Mouse (Mus musculus) hindbrain, embryonic 15.5 days (tissue): ENCODE results near the gene Fzd5. TPM values are rescaled to one million over a fixed set of nuclear protein-coding genes. Genes with fewer than 3 reads are reported as not detected.

ENCODE experiments used
- ATAC-seq: fragments of 200-750 bp; cut with Nextera tagmentation; 2 replicates; pipeline ENCODE4 v1.8.0; 2017; ENCODE audit warnings: low read depth, moderate number of reproducible peaks, moderate TSS enrichment; ENCODE audit not compliant: low FRiP score
- H3K27ac ChIP-seq: fragments of 300-500 bp; sonication (generic); replicated peaks from 2 replicates; pipeline ENCODE4 v1.5.1; 2015; ENCODE audit warnings: mild to moderate bottlenecking, inconsistent platforms
- H3K27me3 ChIP-seq: fragments of 300-500 bp; sonication (generic); 2 replicates; pipeline ENCODE4 v1.6.1; 2015; ENCODE audit warnings: control low read depth, inconsistent platforms
- H3K36me3 ChIP-seq: fragments of 300-500 bp; sonication (generic); 2 replicates; pipeline ENCODE4 v1.6.1; 2015; ENCODE audit warnings: control low read depth, inconsistent platforms
- H3K4me1 ChIP-seq: fragments of 300-500 bp; sonication (generic); replicated peaks from 2 replicates; pipeline ENCODE4 v1.6.1; 2015; ENCODE audit warnings: control low read depth, inconsistent platforms
- H3K4me2 ChIP-seq: fragments of 300-500 bp; sonication (generic); 2 replicates; pipeline ENCODE4 v1.6.1; 2015; ENCODE audit warnings: moderate library complexity, mild to moderate bottlenecking, inconsistent platforms
- H3K4me3 ChIP-seq: fragments of 300-500 bp; sonication (generic); 2 replicates; pipeline ENCODE4 v1.5.1; 2015; ENCODE audit warnings: mild to moderate bottlenecking, inconsistent platforms
- H3K9ac ChIP-seq: fragments of 300-500 bp; sonication (generic); 2 replicates; pipeline ENCODE4 v1.6.1; 2015; ENCODE audit warnings: inconsistent platforms
- H3K9me3 ChIP-seq: fragments of 300-500 bp; sonication (generic); 2 replicates; pipeline ENCODE4 v1.6.1; 2016; ENCODE audit warnings: control low read depth, inconsistent platforms
- WGBS: fragments of 180-500 bp; shearing (Covaris S2); methylation state at CpG from one replicate; pipeline ENCODE4 v1.1.7; 2015; 5-methylcytosine and 5-hydroxymethylcytosine counted together
- polyA plus RNA-seq: library from polyadenylated mRNA; unstranded; fragments of >200 nt; fragmentation: Nextera tagmentation; extraction: Ambion mirVana; gene quantifications from 2 replicates; pipeline ENCODE4 v1.2.1, GENCODE M21; 2015

Fzd5 gene
- 0.14 and 0.21 TPM in 2 replicates for polyA plus RNA-seq

GRCm38 (mm10) chr1:64737502-64738179, at the start of gene Fzd5:
Gene Fzd5, minus strand, starts transcription at chr1:64737751.
- H3K9ac ChIP-seq = peak within 1 kb of the TSS; percentile 41
- WGBS = under 1% methylated on average over 54 of the region's 73 CpGs
- ATAC-seq = peak; percentile 93
- H3K4me3 ChIP-seq = peak within 1 kb of the TSS; percentile 62
- peaks cover 60% of the 10 kb centered on the region for H3K27me3 ChIP-seq
- peaks cover 44% of the 10 kb centered on the region for H3K4me1 ChIP-seq
- peak within 1 kb of the TSS; percentile 96 for H3K4me2 ChIP-seq
- no peaks in the 10 kb centered on the region for H3K36me3 ChIP-seq
- no peaks in the 10 kb centered on the region for H3K9me3 ChIP-seq
- no peak within 1 kb of the TSS for H3K27ac ChIP-seq

- Histone ChIP-seq H3K4me2 (peak overlapping the region; percentile 28), H3K4me3 (0 out of 2 replicates have a peak overlapping the region, but pooled peaks have one; percentile 3), H3K27me3 (no peaks in the 10 kb centered on the region), H3K9ac (no peak overlapping the region), H3K4me1 (peaks cover 7% of the 10 kb centered on the region), H3K36me3 (no peaks in the 10 kb centered on the region), H3K27ac (no peak overlapping the region), H3K9me3 (no peaks in the 10 kb centered on the region)
- 0 out of 2 replicates have a peak, but pooled peaks have one; percentile 48 for ATAC-seq
- WGBS = 13% methylated on average over 12 of the region's 12 CpGs
Measured at GRCm38 (mm10) chr1:64779863-64780262, 42.3 kb upstream of the Fzd5 start.

GRCm38 (mm10) chr1:64779415-64779814, 41.9 kb upstream of the Fzd5 start:
- peak overlapping the region; percentile 28 for H3K4me2 ChIP-seq
- no peaks in the 10 kb centered on the region for H3K9me3 ChIP-seq
- no peak overlapping the region for H3K9ac ChIP-seq
- WGBS = 16% methylated on average over 5 of the region's 5 CpGs
- no peaks in the 10 kb centered on the region for H3K27me3 ChIP-seq
- no peaks in the 10 kb centered on the region for H3K36me3 ChIP-seq
- ATAC-seq = no peak
- H3K4me1 ChIP-seq = peaks cover 7% of the 10 kb centered on the region
- H3K27ac ChIP-seq = no peak overlapping the region
- H3K4me3 ChIP-seq = no peak overlapping the region

GRCm38 (mm10) chr1:64773305-64773704, 35.8 kb upstream of the Fzd5 start:
- WGBS = 89% methylated on average over 4 of the region's 4 CpGs
- H3K4me3 ChIP-seq = no peak overlapping the region
- H3K4me2 ChIP-seq = no peak overlapping the region
- no peaks in the 10 kb centered on the region for H3K4me1 ChIP-seq
- H3K27me3 ChIP-seq = no peaks in the 10 kb centered on the region
- no peaks in the 10 kb centered on the region for H3K9me3 ChIP-seq
- ATAC-seq = no peak
- no peak overlapping the region for H3K9ac ChIP-seq
- no peak overlapping the region for H3K27ac ChIP-seq
- no peaks in the 10 kb centered on the region for H3K36me3 ChIP-seq

GRCm38 (mm10) chr1:64770169-64770568, 32.6 kb upstream of the Fzd5 start:
- Histone ChIP-seq H3K27me3 (no peaks in the 10 kb centered on the region), H3K27ac (no peak overlapping the region), H3K4me1 (no peaks in the 10 kb centered on the region), H3K4me3 (no peak overlapping the region), H3K9me3 (no peaks in the 10 kb centered on the region), H3K36me3 (no peaks in the 10 kb centered on the region), H3K9ac (no peak overlapping the region), H3K4me2 (no peak overlapping the region)
- ATAC-seq = no peak
- WGBS = 61% methylated on average over 6 of the region's 6 CpGs

- no peak overlapping the region for H3K4me3 ChIP-seq
- H3K27me3 ChIP-seq = no peaks in the 10 kb centered on the region
- no peak for ATAC-seq
- H3K4me1 ChIP-seq = no peaks in the 10 kb centered on the region
- WGBS = 83% methylated on average over 4 of the region's 4 CpGs
- no peaks in the 10 kb centered on the region for H3K36me3 ChIP-seq
- no peak overlapping the region for H3K4me2 ChIP-seq
- no peak overlapping the region for H3K9ac ChIP-seq
- no peaks in the 10 kb centered on the region for H3K9me3 ChIP-seq
- no peak overlapping the region for H3K27ac ChIP-seq
Measured at GRCm38 (mm10) chr1:64761646-64762045, 24.1 kb upstream of the Fzd5 start.

GRCm38 (mm10) chr1:64757766-64758165, 20.2 kb upstream of the Fzd5 start:
- H3K9ac ChIP-seq = no peak overlapping the region
- no peak overlapping the region for H3K27ac ChIP-seq
- H3K27me3 ChIP-seq = no peaks in the 10 kb centered on the region
- WGBS = 88% methylated on average over 5 of the region's 5 CpGs
- no peaks in the 10 kb centered on the region for H3K9me3 ChIP-seq
- no peak overlapping the region for H3K4me3 ChIP-seq
- H3K36me3 ChIP-seq = no peaks in the 10 kb centered on the region
- no peak overlapping the region for H3K4me2 ChIP-seq
- no peaks in the 10 kb centered on the region for H3K4me1 ChIP-seq
- ATAC-seq = no peak

- ATAC-seq = peak; percentile 19; the same call in 1 of the 2 replicates
- Histone ChIP-seq H3K27ac (no peak overlapping the region), H3K9ac (no peak overlapping the region), H3K36me3 (no peaks in the 10 kb centered on the region), H3K27me3 (no peaks in the 10 kb centered on the region), H3K4me3 (no peak overlapping the region), H3K4me2 (no peak overlapping the region), H3K4me1 (no peaks in the 10 kb centered on the region), H3K9me3 (no peaks in the 10 kb centered on the region)
- 29% methylated on average over 2 of the region's 2 CpGs for WGBS
Measured at GRCm38 (mm10) chr1:64757254-64757653, 19.7 kb upstream of the Fzd5 start.

- ATAC-seq = no peak
- Histone ChIP-seq H3K9ac (no peak overlapping the region), H3K27ac (no peak overlapping the region), H3K27me3 (no peaks in the 10 kb centered on the region), H3K36me3 (no peaks in the 10 kb centered on the region), H3K4me1 (no peaks in the 10 kb centered on the region), H3K4me3 (no peak overlapping the region), H3K4me2 (no peak overlapping the region), H3K9me3 (no peaks in the 10 kb centered on the region)
- WGBS = 80% methylated on average over 10 of the region's 10 CpGs
Measured at GRCm38 (mm10) chr1:64756640-64757030, 19.1 kb upstream of the Fzd5 start.

GRCm38 (mm10) chr1:64755971-64756639, 18.6 kb upstream of the Fzd5 start:
- no peak overlapping the region for H3K4me3 ChIP-seq
- no peaks in the 10 kb centered on the region for H3K4me1 ChIP-seq
- H3K27me3 ChIP-seq = no peaks in the 10 kb centered on the region
- WGBS = 74% methylated on average over 7 of the region's 7 CpGs
- no peak overlapping the region for H3K9ac ChIP-seq
- no peak overlapping the region for H3K27ac ChIP-seq
- H3K4me2 ChIP-seq = no peak overlapping the region
- no peaks in the 10 kb centered on the region for H3K36me3 ChIP-seq
- H3K9me3 ChIP-seq = no peaks in the 10 kb centered on the region
- no peak for ATAC-seq

GRCm38 (mm10) chr1:64754658-64755057, 17.1 kb upstream of the Fzd5 start:
- H3K27ac ChIP-seq = no peak overlapping the region
- H3K4me2 ChIP-seq = no peak overlapping the region
- no peak for ATAC-seq
- H3K36me3 ChIP-seq = no peaks in the 10 kb centered on the region
- H3K27me3 ChIP-seq = no peaks in the 10 kb centered on the region
- no peaks in the 10 kb centered on the region for H3K9me3 ChIP-seq
- no peaks in the 10 kb centered on the region for H3K4me1 ChIP-seq
- no peak overlapping the region for H3K4me3 ChIP-seq
- H3K9ac ChIP-seq = no peak overlapping the region
- 96% methylated on average over 5 of the region's 5 CpGs for WGBS

- no peak for ATAC-seq
Measured at GRCm38 (mm10) chr1:64753668-64754067, 16.1 kb upstream of the Fzd5 start.

More at GRCm38 (mm10) chr1:64753668-64754067, 16.1 kb upstream of the Fzd5 start:
- H3K27me3 ChIP-seq = no peaks in the 10 kb centered on the region
- no peak overlapping the region for H3K4me2 ChIP-seq
- H3K9me3 ChIP-seq = no peaks in the 10 kb centered on the region
- no peak overlapping the region for H3K9ac ChIP-seq
- no peak overlapping the region for H3K4me3 ChIP-seq
- no peaks in the 10 kb centered on the region for H3K36me3 ChIP-seq
- H3K4me1 ChIP-seq = no peaks in the 10 kb centered on the region
- 79% methylated on average over 7 of the region's 7 CpGs for WGBS
- no peak overlapping the region for H3K27ac ChIP-seq
